Mouse (Mus musculus): ENCODE results near the gene Bmp6.

GRCm38 (mm10) chr13:38352986-38353385 is 8.1 kb downstream of the Bmp6 start:
- TF ChIP-seq POLR2A (IDR thresholded peaks at IDR 0.05; ENCODE audit: borderline replicate concordance, extremely low read depth, low read depth, low read length), result no peak
- TF ChIP-seq CTCF (IDR thresholded peaks at IDR 0.05; ENCODE audit: insufficient read depth, low read length), result no peak
